Mouse (Mus musculus) erythroid progenitor cell, adult 5-6 weeks (primary cell): ENCODE results near the gene 1110051M20Rik. TPM values are rescaled to one million over a fixed set of nuclear protein-coding genes. Genes with fewer than 3 reads are reported as not detected.

Experiments
- ATAC-seq: replicated peaks from 2 replicates; pipeline ENCODE4 v1.8.0; 2016; ENCODE audit warnings: moderate number of reproducible peaks, mild to moderate bottlenecking, moderate TSS enrichment, inconsistent platforms; ENCODE audit not compliant: poor library complexity, low FRiP score, severe bottlenecking
- total RNA-seq, 2 experiments: library from RNA; stranded (forward) in 1 of 2; stranded (reverse) in 1 of 2; fragments of 150-400 nt in 1 of 2; fragments of 186-747, 209-891 nt in 1 of 2; gene quantifications; 2 replicates each; pipeline versions ENCODE4 v1.2.3 to v1.2.4; 2015 to 2017; ENCODE audit warnings: low replicate concordance in 2 of 2

Gene 1110051M20Rik
- total RNA-seq, 2 experiments from 2014 or later = 1.2 to 3.8 TPM

DNA sequence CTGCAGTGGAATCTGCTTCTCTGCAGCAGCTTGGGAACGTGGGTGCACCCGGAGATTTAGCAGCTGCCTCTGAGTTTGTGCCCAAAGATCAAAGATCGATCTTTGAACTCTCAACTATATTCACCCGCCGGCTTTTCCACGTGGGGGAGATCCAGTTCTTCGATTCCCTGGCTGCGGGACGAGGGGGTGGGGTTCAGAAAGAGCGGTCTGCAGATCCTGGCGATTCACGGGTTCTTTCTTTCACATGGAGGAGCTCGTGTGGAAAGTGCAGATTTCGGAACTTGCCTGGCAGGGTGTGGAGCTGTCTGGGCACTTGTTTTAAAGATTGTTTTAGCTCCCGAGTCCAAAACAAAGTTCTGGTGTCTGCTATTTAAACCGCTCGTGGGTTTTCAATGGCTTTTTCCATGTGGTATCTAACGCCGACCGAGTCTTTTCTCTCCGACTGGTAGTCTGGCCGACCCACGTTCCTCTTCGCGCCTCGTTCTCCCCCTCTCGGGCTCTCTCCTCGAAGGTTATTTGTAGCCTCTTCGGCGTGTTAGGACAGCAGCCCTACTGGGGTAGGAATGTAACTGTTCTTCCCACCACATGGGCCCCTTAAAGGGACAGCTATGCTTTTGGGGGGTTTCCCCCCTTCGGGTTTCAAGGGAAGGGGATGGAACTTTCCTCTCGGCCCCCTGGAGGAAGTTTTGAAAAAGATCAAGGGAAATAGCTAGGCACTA, 14.3 kb upstream of the 1110051M20Rik start:
- no peak for ATAC-seq

- ATAC-seq = no peak
Measured at GRCm38 (mm10) chr2:91458252-91458672, 13.8 kb upstream of the 1110051M20Rik start.

DNA sequence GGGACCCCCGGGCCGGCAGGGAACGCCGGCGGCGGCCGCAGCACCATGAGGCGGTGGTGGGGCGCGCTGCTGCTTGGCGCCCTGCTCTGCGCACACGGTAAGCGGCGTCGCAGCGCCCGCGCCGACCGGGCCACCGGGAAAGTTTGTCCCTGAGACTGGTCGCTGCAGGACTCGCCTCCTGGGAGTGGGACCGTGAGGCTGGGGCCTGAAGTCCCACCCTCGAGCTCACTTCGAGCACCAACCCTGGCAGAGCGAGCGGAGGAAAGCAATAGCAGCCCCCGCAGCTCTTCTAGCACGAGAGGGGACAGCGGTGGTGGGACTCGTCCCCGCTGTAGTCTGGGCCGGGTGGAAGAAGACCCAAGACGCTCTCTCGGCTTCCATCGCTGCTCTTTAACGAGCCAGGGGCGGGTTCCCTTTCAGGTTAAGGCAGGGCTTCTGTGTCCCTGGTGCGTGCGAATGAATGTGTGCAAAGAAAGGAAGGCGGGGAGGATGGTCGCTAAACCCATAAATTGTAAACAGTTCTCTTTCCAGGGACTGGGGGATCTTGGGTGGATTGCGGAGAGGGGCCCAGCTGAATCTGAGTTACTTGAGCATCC, 13.2 kb upstream of the 1110051M20Rik start:
- no peak for ATAC-seq

- no peak for ATAC-seq
Measured at GRCm38 (mm10) chr2:91457259-91457655, 12.8 kb upstream of the 1110051M20Rik start, which contains the start of gene Lrp4. Lrp4 (plus strand) TSS chr2:91457511.

DNA sequence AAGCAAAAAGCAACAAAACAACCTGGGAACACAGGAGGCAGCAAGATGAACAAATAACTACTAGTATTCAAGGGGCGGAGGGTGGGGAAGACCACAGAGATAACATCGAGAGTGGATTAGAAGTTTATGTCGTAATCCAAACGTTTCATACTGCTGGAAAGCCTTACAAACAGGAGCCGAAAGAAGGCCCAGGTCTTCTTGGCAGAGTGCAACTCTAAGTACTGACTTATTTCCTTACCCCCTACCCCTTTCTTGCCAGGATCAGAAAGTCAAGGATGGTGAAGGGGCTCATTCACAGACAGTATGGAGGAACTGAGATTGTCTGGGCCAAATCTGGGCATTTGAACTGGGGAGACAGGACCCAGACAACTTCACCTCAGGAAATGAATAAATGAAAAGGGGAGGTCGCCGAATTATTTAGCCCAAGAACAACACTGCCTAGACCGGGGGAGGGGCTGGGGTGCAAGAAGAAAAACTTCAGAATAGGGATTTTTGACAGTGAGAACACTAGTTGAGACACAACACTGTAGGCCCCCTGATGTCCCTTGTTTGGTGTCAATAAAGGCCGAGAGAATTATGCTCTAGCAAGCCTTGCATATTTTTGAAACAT, 12.1 kb upstream of the 1110051M20Rik start:
- no peak for ATAC-seq

DNA sequence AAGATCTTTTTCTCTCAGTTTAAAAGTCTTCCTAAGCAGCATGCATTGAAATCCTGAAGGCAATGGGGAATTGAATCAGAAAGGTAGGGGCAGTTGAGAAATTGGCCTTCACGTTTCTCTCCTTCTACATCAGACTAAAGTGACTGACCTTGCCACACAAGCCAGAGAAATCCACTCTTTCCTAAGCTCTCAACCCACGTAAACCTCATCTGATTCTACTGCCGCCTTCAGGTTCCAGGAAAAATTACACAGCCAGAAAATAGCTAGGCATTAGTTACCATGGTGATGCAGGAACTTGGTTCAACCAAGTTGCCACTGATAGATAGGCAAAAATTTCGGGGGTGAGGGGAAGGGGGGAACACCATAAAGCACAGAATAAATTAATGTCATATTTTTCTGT, 11.3 kb upstream of the 1110051M20Rik start:
- no peak for ATAC-seq

- ATAC-seq = no peak
Measured at GRCm38 (mm10) chr2:91454434-91454833, 9.9 kb upstream of the 1110051M20Rik start.

GRCm38 (mm10) chr2:91453231-91454075, 8.9 kb upstream of the 1110051M20Rik start:
- no peak for ATAC-seq

DNA sequence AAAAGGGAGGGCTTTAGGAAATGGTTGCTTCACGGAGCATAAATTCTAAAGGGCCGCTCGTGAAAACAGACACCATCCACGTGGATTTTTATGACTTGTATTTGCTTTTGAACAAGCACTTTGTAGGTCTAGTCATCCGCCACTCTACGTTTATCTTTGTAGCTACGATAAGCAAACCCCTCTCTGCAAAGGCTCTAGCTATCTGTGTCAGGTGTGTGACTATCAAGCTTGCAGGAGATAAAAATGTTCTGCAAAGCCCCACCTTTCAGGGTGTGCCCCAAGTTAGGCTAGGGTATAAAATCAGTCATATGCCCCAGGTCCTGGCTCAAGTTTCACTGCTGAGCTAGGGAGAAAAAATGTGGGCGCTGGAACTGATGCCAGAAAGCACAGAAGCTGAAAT, 8.2 kb upstream of the 1110051M20Rik start:
- no peak for ATAC-seq

- no peak for ATAC-seq
Measured at GRCm38 (mm10) chr2:91450316-91450715, 5.8 kb upstream of the 1110051M20Rik start.

GRCm38 (mm10) chr2:91449662-91450061, 5.2 kb upstream of the 1110051M20Rik start:
- no peak for ATAC-seq

DNA sequence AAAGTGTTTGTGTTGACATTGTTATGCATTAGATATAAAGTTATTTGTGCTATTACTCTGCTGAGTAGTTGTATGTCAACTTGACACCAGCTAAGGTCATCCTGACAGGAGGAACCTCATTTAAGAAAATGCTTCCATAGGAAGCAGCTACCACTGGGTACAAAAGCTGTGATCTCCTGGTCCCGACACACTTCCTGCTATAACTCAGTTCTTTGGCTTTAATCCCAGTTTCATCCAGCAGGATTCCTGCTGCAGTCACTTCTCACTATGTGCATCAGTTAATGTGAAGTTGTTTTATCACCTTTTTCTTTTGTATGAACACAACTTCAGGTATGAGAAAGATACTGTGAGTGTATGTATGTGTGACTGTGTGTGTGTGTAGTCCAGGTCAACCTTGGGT, 2.3 kb downstream of the 1110051M20Rik start:
- ATAC-seq = no peak

DNA sequence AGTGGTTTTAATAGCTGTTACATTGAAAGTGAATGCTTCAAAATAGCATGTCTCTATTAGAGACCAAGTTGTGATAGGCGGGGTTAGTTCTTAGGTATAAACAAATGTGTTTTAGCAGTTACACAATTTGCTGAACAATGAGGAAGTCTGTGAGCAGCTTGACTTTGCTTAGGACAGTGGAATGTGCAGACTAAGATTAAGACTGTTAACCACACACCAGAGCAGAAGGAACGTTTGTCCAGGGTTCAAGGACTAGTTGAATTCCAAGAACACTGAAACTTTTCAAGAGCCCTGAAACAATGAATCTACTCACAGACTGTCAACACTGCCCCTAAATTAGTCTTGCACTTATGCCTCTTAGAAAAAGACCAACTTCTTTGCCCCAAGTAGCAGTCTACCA, 2.8 kb downstream of the 1110051M20Rik start:
- no peak for ATAC-seq

GRCm38 (mm10) chr2:91440686-91441085, 3.8 kb downstream of the 1110051M20Rik start:
- ATAC-seq = no peak

DNA sequence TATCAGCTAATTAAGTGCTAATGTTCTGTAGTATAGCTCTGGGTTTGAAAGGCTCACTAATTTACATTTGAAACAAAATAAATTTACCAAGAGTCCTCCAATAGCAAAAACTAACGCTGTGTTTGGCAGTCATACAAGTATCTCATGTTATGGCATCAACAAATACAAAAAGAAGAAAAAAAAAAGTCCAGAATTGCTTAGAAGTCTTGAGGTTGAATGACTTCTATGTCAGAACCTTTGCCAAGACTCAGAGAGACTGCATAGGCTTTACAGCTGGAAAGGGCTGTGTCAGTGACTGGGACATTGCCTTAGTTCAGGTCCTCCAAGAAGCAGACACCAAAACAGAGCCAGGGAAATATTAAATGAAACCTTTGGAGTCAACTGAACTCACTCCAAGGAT, 4.6 kb downstream of the 1110051M20Rik start:
- ATAC-seq = no peak

GRCm38 (mm10) chr2:91439271-91439670, 5.2 kb downstream of the 1110051M20Rik start:
- no peak for ATAC-seq

GRCm38 (mm10) chr2:91437116-91437815, 7.2 kb downstream of the 1110051M20Rik start:
- no peak for ATAC-seq

DNA sequence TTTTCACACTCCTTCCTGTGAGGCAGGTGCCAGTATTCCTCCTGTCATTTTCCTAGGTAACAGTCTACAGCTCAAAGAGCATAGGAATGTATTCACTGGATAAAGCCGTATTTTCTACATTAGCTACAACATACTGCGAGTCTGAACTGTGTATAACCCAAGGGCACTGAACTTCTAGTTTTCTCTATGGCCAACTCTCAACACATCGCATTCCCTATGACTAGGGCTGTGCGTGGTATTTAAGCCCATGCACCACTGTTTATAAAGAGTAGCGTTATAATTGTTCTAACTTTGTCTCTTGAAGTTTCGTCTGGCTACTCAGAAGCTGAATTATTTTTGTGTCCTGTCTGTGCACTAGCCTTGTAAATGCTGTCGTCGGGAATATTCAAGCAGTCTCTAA, 7.8 kb downstream of the 1110051M20Rik start:
- ATAC-seq = no peak

DNA sequence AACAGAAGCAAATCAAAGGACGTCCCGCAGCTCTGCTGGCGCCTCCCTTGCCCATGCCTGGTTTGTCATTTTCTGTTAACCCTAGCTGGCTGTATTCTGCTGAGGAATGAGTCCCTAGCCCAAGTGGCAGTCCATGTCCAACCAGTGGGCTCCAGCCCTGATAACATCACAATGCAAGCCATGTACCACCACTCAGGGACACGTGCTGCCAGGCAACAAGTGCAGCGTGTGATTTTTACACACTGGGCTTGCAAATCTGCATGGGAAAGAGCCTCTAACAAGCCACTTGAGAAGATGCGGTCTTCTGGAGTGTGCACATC, 13.9 kb downstream of the 1110051M20Rik start:
- ATAC-seq = no peak
